Mouse (Mus musculus) intestine, embryonic 14.5 days (tissue): ENCODE measurements around the gene Zbtb49. TPM values are rescaled to one million over a fixed set of nuclear protein-coding genes. Genes with fewer than 3 reads are reported as not detected.

Experiments
- ATAC-seq: fragments of 200-750 bp; cut with Nextera tagmentation; replicated peaks from 2 replicates; pipeline ENCODE4 v1.8.0; 2017; ENCODE audit warnings: low read depth, moderate number of reproducible peaks, moderate TSS enrichment, moderate library complexity; ENCODE audit not compliant: low FRiP score, low TSS enrichment
- DNase-seq: peaks from one replicate; pipeline ENCODE4 v3.0.0-alpha.2; 2018; ENCODE audit warnings: low spot score
- H3K27ac ChIP-seq: fragments of 300-500 bp; sonication (generic); 2 replicates; pipeline ENCODE4 v1.5.1; 2014; ENCODE audit warnings: low read depth, mild to moderate bottlenecking, control low read depth
- H3K27me3 ChIP-seq: fragments of 300-500 bp; sonication (generic); replicated peaks from 2 replicates; pipeline ENCODE4 v1.6.1; 2014; ENCODE audit warnings: low read length, control low read depth; ENCODE audit not compliant: control insufficient read depth, insufficient read depth
- H3K36me3 ChIP-seq: fragments of 300-500 bp; sonication (generic); 2 replicates; pipeline ENCODE4 v1.6.1; 2014; ENCODE audit warnings: low read length, control low read depth; ENCODE audit not compliant: control insufficient read depth, insufficient read depth
- H3K4me1 ChIP-seq: fragments of 300-500 bp; sonication (generic); replicated peaks from 2 replicates; pipeline ENCODE4 v1.6.1; 2014; ENCODE audit warnings: low read length, control low read depth, mixed read lengths; ENCODE audit not compliant: control insufficient read depth, insufficient read depth
- H3K4me2 ChIP-seq: fragments of 300-500 bp; sonication (generic); 2 replicates; pipeline ENCODE4 v1.6.1; 2014; ENCODE audit warnings: low read length
- H3K4me3 ChIP-seq: fragments of 300-500 bp; sonication (generic); 2 replicates; pipeline ENCODE4 v1.5.1; 2014; ENCODE audit warnings: low read depth, low read length, control low read depth, mixed read lengths
- H3K9ac ChIP-seq: fragments of 300-500 bp; sonication (generic); 2 replicates; pipeline ENCODE4 v1.6.1; 2014; ENCODE audit warnings: mild to moderate bottlenecking, low read length
- H3K9me3 ChIP-seq: fragments of 300-500 bp; sonication (generic); 2 replicates; pipeline ENCODE4 v1.6.1; 2016; ENCODE audit warnings: low read length, control low read depth; ENCODE audit not compliant: control insufficient read depth
- WGBS: fragments of 180-500 bp; shearing (Covaris S2); extraction: QIAGEN DNeasy Blood & Tissue Kit; methylation state at CpG from one replicate; pipeline ENCODE4 v1.1.7; 2014; 5-methylcytosine and 5-hydroxymethylcytosine counted together
- polyA plus RNA-seq: library from polyadenylated mRNA; unstranded; fragments of >200 nt; fragmentation: Nextera tagmentation; extraction: Ambion mirVana; gene quantifications from 2 replicates; pipeline ENCODE4 v1.2.1, GENCODE M21; 2014

The Zbtb49 gene
- polyA plus RNA-seq, 1 experiment from 2014 or later = 10.5 TPM

- DNase-seq (no peak), ATAC-seq (no peak)
- Histone ChIP-seq H3K4me1 (no peaks in the 10 kb centered on the region), H3K4me3 (no peak overlapping the region), H3K27me3 (no peaks in the 10 kb centered on the region), H3K4me2 (no peak overlapping the region), H3K9ac (no peak overlapping the region), H3K9me3 (no peaks in the 10 kb centered on the region), H3K27ac (no peak overlapping the region), H3K36me3 (peaks cover 60% of the 10 kb centered on the region)
- WGBS = 88% methylated on average over 7 of the region's 7 CpGs
Measured at GRCm38 (mm10) chr5:38205303-38205726, 14.9 kb downstream of the Zbtb49 start.

DNA sequence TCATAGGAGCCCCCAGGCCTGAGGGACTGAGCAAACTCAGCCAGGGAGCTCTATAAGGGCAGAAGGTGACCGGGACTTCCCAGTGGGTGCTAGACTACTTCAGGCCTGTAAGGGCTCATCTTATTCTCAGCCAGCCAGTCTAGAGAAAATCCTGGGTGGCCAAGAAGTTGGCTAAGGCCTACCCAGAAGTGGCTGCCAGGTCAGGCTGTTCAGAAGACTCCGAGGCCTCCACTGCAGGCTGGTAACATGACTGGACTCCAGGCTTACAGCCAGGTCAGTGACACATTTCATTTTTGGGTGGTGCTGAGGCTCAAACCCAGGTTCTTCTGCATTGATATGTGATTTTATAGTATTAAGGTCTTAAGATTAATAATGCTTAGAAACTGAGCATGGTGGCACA, 20.6 kb downstream of the Zbtb49 start:
- H3K27me3 ChIP-seq = no peaks in the 10 kb centered on the region
- H3K9ac ChIP-seq = no peak overlapping the region
- H3K4me1 ChIP-seq = no peaks in the 10 kb centered on the region
- no peak for DNase-seq
- no peak overlapping the region for H3K4me3 ChIP-seq
- no peaks in the 10 kb centered on the region for H3K9me3 ChIP-seq
- H3K27ac ChIP-seq = no peak overlapping the region
- H3K4me2 ChIP-seq = no peak overlapping the region
- ATAC-seq = no peak
- 96% methylated on average over 2 of the region's 2 CpGs for WGBS
- H3K36me3 ChIP-seq = peaks cover 48% of the 10 kb centered on the region

GRCm38 (mm10) chr5:38197482-38197823, 22.8 kb downstream of the Zbtb49 start:
- WGBS = 19% methylated on average over 7 of the region's 7 CpGs

DNA sequence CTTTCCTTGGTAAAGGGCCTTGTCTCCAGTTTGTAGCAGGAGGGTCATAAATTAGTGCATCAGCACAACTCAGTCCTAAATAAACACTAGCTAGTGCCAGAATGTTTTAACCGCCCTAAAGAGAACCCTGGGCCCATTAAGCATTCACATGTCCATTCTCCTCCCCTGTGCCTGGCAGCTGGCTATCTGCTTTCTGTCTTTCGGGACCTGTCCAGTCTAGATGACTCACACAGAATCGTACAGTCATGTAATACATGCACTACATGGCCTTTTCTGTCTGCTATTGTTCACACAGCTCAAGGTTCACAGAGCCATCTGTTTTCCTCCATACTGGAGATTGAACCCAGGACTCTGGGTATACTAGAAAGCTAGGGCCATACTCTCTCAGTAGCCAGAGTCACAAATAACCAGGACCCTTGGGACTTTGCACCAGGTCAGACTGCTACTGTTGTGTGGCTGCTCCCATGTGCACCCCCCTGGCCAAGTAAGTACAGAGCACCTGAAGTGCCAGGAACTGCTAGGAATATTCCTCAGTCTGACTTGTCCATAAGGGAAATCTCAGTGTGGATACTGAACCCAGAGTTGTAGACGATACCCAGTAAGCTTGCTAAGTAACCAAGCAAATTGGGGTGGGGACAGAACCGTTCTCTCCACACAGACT, 23.3 kb downstream of the Zbtb49 start:
- no peak overlapping the region for H3K9ac ChIP-seq
- no peak overlapping the region for H3K4me3 ChIP-seq
- no peak overlapping the region for H3K27ac ChIP-seq
- no peak for DNase-seq
- H3K36me3 ChIP-seq = peaks cover 21% of the 10 kb centered on the region
- H3K4me1 ChIP-seq = no peaks in the 10 kb centered on the region
- ATAC-seq = peak; percentile 56; the same call in 1 of the 2 replicates
- H3K27me3 ChIP-seq = no peaks in the 10 kb centered on the region
- H3K4me2 ChIP-seq = no peak overlapping the region
- 50% methylated on average over 5 of the region's 5 CpGs for WGBS
- no peaks in the 10 kb centered on the region for H3K9me3 ChIP-seq

More at GRCm38 (mm10) chr5:38197482-38197823, 22.8 kb downstream of the Zbtb49 start:
- peaks cover 26% of the 10 kb centered on the region for H3K36me3 ChIP-seq
- no peaks in the 10 kb centered on the region for H3K27me3 ChIP-seq
- H3K4me2 ChIP-seq = no peak overlapping the region
- DNase-seq (peak; percentile 97), ATAC-seq (peak; percentile 59)
- no peak overlapping the region for H3K9ac ChIP-seq
- no peak overlapping the region for H3K4me3 ChIP-seq
- no peaks in the 10 kb centered on the region for H3K4me1 ChIP-seq
- no peak overlapping the region for H3K27ac ChIP-seq
- no peaks in the 10 kb centered on the region for H3K9me3 ChIP-seq

- ATAC-seq = no peak
Measured at GRCm38 (mm10) chr5:38195941-38196340, 24.3 kb downstream of the Zbtb49 start.

DNA sequence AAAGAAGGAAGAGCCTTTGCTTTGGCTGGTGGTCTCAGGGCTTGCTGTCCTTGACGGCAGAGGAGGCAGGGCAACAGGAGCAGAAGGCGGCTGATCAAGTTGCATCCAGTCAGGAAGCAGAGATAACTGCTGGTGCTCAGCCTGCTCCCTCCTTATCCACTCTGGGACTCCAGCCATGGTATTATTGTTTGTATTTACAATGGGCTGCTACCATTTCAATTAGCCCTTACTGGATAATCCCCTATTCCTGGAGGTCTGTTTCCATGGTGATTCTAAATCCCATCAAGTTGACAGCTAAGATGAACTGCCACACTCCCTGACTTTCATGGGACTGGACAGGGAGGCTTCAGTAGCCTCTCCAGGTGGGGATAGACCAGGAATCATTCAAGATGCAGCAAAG, 25.3 kb downstream of the Zbtb49 start:
- ATAC-seq (no peak), DNase-seq (no peak)
- Histone ChIP-seq H3K36me3 (peaks cover 4% of the 10 kb centered on the region; the same call in 1 of the 2 replicates), H3K27me3 (no peaks in the 10 kb centered on the region), H3K27ac (no peak overlapping the region), H3K9me3 (no peaks in the 10 kb centered on the region), H3K9ac (no peak overlapping the region), H3K4me1 (no peaks in the 10 kb centered on the region), H3K4me2 (no peak overlapping the region), H3K4me3 (no peak overlapping the region)
- WGBS = 44% methylated on average over 2 of the region's 2 CpGs

More at GRCm38 (mm10) chr5:38195941-38196340, 24.3 kb downstream of the Zbtb49 start:
- no peaks in the 10 kb centered on the region for H3K9me3 ChIP-seq
- peaks cover 12% of the 10 kb centered on the region; the same call in 1 of the 2 replicates for H3K36me3 ChIP-seq
- DNase-seq = no peak
- no peak overlapping the region for H3K27ac ChIP-seq
- no peaks in the 10 kb centered on the region for H3K27me3 ChIP-seq
- H3K4me3 ChIP-seq = no peak overlapping the region
- H3K4me1 ChIP-seq = no peaks in the 10 kb centered on the region
- H3K9ac ChIP-seq = no peak overlapping the region
- H3K4me2 ChIP-seq = no peak overlapping the region

GRCm38 (mm10) chr5:38190907-38191306, 29.4 kb downstream of the Zbtb49 start:
- WGBS = 87% methylated on average over 3 of the region's 3 CpGs
- ATAC-seq (no peak), DNase-seq (no peak)
- Histone ChIP-seq H3K27ac (no peak overlapping the region), H3K4me1 (no peaks in the 10 kb centered on the region), H3K27me3 (no peaks in the 10 kb centered on the region), H3K9me3 (no peaks in the 10 kb centered on the region), H3K36me3 (no peaks in the 10 kb centered on the region), H3K4me3 (no peak overlapping the region), H3K4me2 (no peak overlapping the region), H3K9ac (no peak overlapping the region)

DNA sequence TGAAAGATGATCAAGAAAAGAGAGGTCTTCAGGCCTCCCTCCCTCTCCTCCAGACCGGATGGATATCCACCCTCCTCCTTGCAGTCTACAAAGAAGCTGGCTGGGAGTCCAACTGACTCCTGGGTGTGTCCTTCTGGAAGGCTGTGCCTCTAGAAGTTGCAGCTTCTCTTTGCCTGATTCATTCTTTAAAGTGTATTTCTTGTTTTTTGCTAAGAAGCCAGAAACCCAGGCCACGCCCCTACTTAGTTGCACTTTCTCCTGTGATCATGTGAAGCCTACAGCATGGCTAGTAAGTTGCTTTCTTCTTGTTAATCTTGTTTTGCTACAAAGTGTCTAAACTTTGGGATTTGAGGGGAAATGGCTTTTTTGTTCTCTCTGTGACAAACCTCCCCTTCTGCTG, 33.3 kb downstream of the Zbtb49 start:
- H3K36me3 ChIP-seq = no peaks in the 10 kb centered on the region

DNA sequence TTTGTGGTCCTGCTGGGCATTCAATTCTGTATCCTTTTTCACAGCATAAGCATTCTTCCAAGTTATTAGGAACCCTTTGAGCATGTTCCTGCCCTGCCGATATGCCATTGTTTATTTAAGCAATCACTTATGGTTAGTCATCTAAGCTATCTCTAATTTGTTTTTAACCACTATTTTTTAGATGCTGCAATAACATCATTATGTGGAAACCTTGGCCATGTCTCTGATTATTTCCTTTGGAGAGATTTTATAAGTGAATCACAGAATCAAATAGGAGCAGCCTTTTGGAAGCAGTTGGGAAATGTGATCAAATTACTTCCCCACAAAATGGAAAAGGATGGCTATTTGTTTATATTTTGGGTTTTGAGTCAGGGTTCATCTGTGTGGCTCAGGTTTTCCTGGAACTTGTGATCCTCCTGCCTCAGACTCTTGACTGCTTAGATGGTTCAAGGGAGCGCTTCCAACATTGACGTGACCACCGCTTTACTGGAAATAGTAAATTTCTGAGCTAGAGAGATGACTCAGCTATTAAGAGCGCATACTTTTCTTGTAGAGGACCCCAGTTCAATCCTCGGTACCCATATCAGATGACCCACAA, 35.5 kb downstream of the Zbtb49 start:
- H3K27me3 ChIP-seq = no peaks in the 10 kb centered on the region
- H3K9me3 ChIP-seq = no peaks in the 10 kb centered on the region
- no peaks in the 10 kb centered on the region for H3K36me3 ChIP-seq
- no peak overlapping the region for H3K27ac ChIP-seq
- ATAC-seq (no peak), DNase-seq (no peak)
- H3K4me1 ChIP-seq = no peaks in the 10 kb centered on the region
- no peak overlapping the region for H3K4me2 ChIP-seq
- no peak overlapping the region for H3K9ac ChIP-seq
- H3K4me3 ChIP-seq = no peak overlapping the region
- WGBS = 83% methylated on average over 6 of the region's 6 CpGs

More for the DNA sequence above, 33.3 kb downstream of the Zbtb49 start:
- 95% methylated on average over 2 of the region's 2 CpGs for WGBS
- Histone ChIP-seq H3K4me1 (no peaks in the 10 kb centered on the region), H3K9me3 (no peaks in the 10 kb centered on the region), H3K27ac (no peak overlapping the region), H3K27me3 (no peaks in the 10 kb centered on the region), H3K9ac (no peak overlapping the region), H3K4me2 (no peak overlapping the region), H3K4me3 (no peak overlapping the region)
- no peak for DNase-seq
- ATAC-seq = no peak
